Mouse (Mus musculus) liver, postnatal 0 days (tissue): ENCODE data around the gene Resf1. TPM values are rescaled to one million over a fixed set of nuclear protein-coding genes. Genes with fewer than 3 reads are reported as not detected.
"Not testable (repeated sequence)": the region's sequence is repeated elsewhere in the genome, so short reads cannot be mapped to it uniquely, and the experiment has no call there.

Experiments used
- ATAC-seq: fragments of 200-750 bp; cut with Nextera tagmentation; 2 replicates; pipeline ENCODE4 v1.8.0; 2017; ENCODE audit warnings: mild to moderate bottlenecking, moderate library complexity
- DNase-seq: peaks from one replicate; pipeline ENCODE4 v3.0.0-alpha.2; 2016
- H3K27ac ChIP-seq: fragments of 300-500 bp; sonication (generic); 2 replicates; pipeline ENCODE4 v1.5.1; 2014; ENCODE audit warnings: antibody characterized with exemption, moderate library complexity, mild to moderate bottlenecking, low read depth
- H3K27me3 ChIP-seq: fragments of 300-500 bp; sonication (generic); 2 replicates; pipeline ENCODE4 v1.6.1; 2014; ENCODE audit warnings: low read length, control low read depth, mixed read lengths; ENCODE audit not compliant: insufficient read depth
- H3K36me3 ChIP-seq: fragments of 300-500 bp; sonication (generic); replicated peaks from 2 replicates; pipeline ENCODE4 v1.6.1; 2014; ENCODE audit warnings: mild to moderate bottlenecking, control low read depth, low read length, moderate library complexity, mixed read lengths; ENCODE audit not compliant: insufficient read depth
- H3K4me1 ChIP-seq: fragments of 300-500 bp; sonication (generic); 2 replicates; pipeline ENCODE4 v1.6.1; 2014; ENCODE audit warnings: antibody characterized with exemption, mild to moderate bottlenecking, control low read depth; ENCODE audit not compliant: insufficient read depth
- H3K4me2 ChIP-seq: fragments of 300-500 bp; sonication (generic); 2 replicates; pipeline ENCODE4 v1.6.1; 2014; ENCODE audit warnings: low read depth, mild to moderate bottlenecking, low read length, moderate library complexity, mixed read lengths
- H3K4me3 ChIP-seq: fragments of 300-500 bp; sonication (generic); 2 replicates; pipeline ENCODE4 v1.5.1; 2014; ENCODE audit warnings: low read depth, low read length
- H3K9ac ChIP-seq: fragments of 300-500 bp; sonication (generic); replicated peaks from 2 replicates; pipeline ENCODE4 v1.6.1; 2014; ENCODE audit warnings: mild to moderate bottlenecking, moderate library complexity
- H3K9me3 ChIP-seq: fragments of 300-500 bp; sonication (generic); 2 replicates; pipeline ENCODE4 v1.6.1; 2016; ENCODE audit warnings: mild to moderate bottlenecking, control low read depth, low read length, mixed read lengths
- CTCF ChIP-seq: sonication (generic); IDR thresholded peaks from 2 replicates; pipeline ENCODE4 v1.5.1; 2016; ENCODE audit warnings: antibody characterized with exemption, low read depth
- EP300 ChIP-seq: IDR thresholded peaks from 2 replicates; pipeline ENCODE4 v1.6.1; 2016; ENCODE audit warnings: antibody characterized with exemption, low read depth, mild to moderate bottlenecking
- WGBS: fragments of 180-500 bp; shearing (Covaris S2); extraction: QIAGEN DNeasy Blood & Tissue Kit; methylation state at CpG from one replicate; pipeline ENCODE4 v1.1.7; 2014; ENCODE audit not compliant: insufficient replicate concordance; 5-methylcytosine and 5-hydroxymethylcytosine counted together
- polyA plus RNA-seq: library from polyadenylated mRNA; unstranded; fragments of >200 nt; fragmentation: Nextera tagmentation; extraction: Ambion mirVana; gene quantifications from 2 replicates; pipeline ENCODE4 v1.2.1, GENCODE M21; 2015

Gene Resf1
- polyA plus RNA-seq, 1 experiment from 2014 or later = 22.3 TPM

DNA sequence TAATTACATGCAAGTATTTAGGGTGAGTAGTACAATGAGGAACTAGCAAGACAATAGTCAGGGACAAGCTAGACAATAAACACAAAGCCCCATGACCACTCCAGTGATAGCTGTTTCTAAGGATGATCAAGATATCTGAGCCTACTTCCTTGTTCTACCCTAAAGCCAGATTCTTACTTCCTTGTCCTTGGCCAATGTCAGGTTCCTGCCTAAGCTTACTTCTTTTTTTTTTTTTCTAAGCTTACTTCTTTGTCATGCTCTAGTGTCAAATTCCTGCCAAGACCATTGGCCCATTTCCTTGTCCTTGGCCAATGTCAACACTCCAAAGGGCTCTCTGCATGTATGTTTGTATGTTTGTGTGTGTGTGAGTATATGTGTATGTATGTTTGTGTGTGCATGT, 47.9 kb downstream of the Resf1 start:
- H3K36me3 ChIP-seq = no peaks in the 10 kb centered on the region
- no peak overlapping the region for H3K9ac ChIP-seq
- no peak overlapping the region for H3K27ac ChIP-seq
- H3K4me3 ChIP-seq = no peak overlapping the region
- H3K9me3 ChIP-seq = peaks cover 7% of the 10 kb centered on the region
- H3K4me2 ChIP-seq = no peak overlapping the region
- DNase-seq = no peak
- no peak; the same call in 1 of the 2 replicates for ATAC-seq
- no peaks in the 10 kb centered on the region for H3K4me1 ChIP-seq
- no peaks in the 10 kb centered on the region for H3K27me3 ChIP-seq
- TF ChIP-seq EP300 = no peak
- TF ChIP-seq CTCF = no peak

DNA sequence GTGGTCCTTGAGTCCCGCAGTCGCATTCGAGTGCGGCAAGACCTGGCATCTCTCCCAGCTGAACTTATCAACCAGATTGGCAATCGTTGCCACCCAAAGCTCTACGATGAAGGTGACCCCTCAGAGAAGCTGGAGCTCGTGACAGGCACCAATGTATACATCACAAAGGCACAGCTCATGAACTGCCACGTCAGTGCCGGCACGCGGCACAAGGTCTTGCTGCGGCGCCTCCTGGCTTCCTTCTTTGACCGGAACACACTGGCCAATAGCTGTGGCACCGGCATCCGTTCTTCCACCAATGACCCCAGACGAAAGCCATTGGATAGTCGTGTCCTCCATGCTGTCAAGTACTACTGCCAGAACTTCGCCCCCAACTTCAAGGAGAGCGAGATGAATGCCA, 53.3 kb downstream of the Resf1 start:
- not testable (repeated sequence) for H3K4me2 ChIP-seq
- 91% methylated on average over 19 of the region's 20 CpGs for WGBS

DNA sequence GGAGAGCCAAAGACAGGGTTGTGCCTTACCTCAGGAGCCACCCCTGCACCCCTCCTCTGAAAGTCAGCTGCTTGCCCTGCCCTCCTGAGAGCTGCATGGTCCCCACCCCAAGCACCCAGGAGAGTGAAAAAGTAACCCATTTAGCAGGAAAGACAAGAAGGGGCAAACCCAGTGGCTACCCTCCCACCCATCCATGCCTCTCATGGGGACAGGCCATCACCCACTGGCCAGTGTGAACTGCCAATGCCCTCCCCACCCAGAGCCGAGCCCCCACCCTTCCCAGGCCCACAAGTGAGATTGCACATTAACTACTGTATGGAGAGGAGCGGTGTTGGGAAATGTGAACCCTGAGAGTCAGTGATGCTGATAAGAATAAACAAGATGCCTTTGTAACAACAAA, 56.8 kb downstream of the Resf1 start:
- ATAC-seq = peak; percentile 48
- not testable (repeated sequence) for H3K4me1 ChIP-seq, DNase-seq, H3K9me3 ChIP-seq, H3K27me3 ChIP-seq, H3K4me3 ChIP-seq, H3K9ac ChIP-seq, H3K27ac ChIP-seq, H3K36me3 ChIP-seq, H3K4me2 ChIP-seq
- WGBS = 68% methylated on average over 2 of the region's 2 CpGs

More for the DNA sequence above, 53.3 kb downstream of the Resf1 start:
- H3K9me3 ChIP-seq, H3K4me1 ChIP-seq, DNase-seq, H3K4me3 ChIP-seq, ATAC-seq, H3K27me3 ChIP-seq, H3K9ac ChIP-seq, H3K36me3 ChIP-seq, H3K27ac ChIP-seq: not testable (repeated sequence)

DNA sequence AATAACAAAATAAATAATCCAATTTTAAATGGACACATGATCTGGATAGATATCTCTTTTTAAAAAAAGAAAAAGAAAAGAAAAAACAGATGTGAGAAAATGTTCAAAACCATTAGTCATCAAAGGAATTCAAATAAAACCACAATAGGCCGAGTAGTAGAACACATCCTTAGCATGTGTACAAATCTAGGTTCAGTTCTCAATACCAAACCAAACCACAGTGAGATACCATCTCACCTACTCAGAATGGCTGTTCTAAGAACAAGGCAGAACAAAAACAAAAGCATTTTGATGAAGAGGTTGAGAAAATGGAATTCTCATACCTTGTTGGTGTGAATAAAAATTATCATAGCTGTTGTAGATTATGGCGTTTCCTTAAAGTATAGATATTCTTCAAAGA, 57.2 kb downstream of the Resf1 start:
- Histone ChIP-seq H3K4me1 (no peaks in the 10 kb centered on the region), H3K9me3 (no peaks in the 10 kb centered on the region; the same call in 1 of the 2 replicates), H3K4me2 (no peak overlapping the region), H3K36me3 (no peaks in the 10 kb centered on the region), H3K27me3 (no peaks in the 10 kb centered on the region), H3K27ac (no peak overlapping the region), H3K9ac (no peak overlapping the region), H3K4me3 (no peak overlapping the region)
- ATAC-seq = no peak
- DNase-seq = no peak
- no peak for TF ChIP-seq EP300
- TF ChIP-seq CTCF = no peak
- WGBS = 68% methylated on average over 2 of the region's 2 CpGs

DNA sequence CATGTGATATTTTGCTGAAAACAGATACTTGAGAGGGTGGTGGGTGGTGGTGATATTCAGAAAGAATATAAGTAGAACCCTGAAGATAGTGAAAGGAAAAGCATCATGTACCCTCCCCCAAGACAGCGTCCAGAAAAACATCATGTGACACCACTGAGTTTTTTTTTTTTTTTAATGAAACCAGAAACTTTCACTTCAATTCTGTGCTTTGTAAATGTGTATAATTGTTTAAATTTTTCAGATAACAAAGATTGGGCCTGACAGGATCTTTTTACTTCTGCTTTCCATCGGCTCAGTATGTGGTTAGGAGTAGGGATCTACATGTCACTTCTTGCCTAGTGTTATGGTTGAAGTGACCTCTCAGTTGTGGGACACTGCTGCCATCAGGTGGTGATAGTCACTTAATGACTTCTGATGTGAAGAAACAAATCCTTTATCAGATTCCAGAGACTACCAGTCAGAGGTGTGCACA, 65.8 kb downstream of the Resf1 start:
- no peak overlapping the region for H3K9ac ChIP-seq
- no peak overlapping the region for H3K27ac ChIP-seq
- DNase-seq (peak; percentile 80), ATAC-seq (peak; percentile 90)
- no peaks in the 10 kb centered on the region for H3K36me3 ChIP-seq
- peak; percentile 90 for TF ChIP-seq CTCF
- TF ChIP-seq EP300 = peak; percentile 24; the same call in 1 of the 2 replicates
- H3K4me1 ChIP-seq = no peaks in the 10 kb centered on the region
- H3K27me3 ChIP-seq = no peaks in the 10 kb centered on the region
- H3K4me2 ChIP-seq = peak overlapping the region; percentile 3; the same call in 1 of the 2 replicates
- 24% methylated on average over 2 of the region's 2 CpGs for WGBS
- no peaks in the 10 kb centered on the region for H3K9me3 ChIP-seq
- H3K4me3 ChIP-seq = no peak overlapping the region

DNA sequence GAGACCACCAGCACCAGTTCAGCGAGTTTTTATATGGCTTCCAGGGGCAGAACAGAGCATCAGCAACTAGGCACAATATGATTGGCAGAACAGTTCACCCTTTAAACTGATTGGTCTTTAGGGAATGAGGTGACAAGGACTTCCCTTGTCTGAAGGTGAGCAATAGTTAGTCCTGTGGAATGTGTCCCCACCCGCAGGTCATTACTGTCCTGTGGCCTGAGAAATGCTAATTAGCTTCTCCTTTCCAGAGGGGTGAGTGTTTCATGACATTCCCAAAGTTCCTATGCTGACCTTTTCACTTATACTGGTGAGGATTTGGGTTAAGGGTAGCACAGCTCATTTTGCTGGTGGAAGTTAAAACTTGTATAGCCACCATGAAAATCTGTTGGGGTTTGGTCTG, 74.3 kb downstream of the Resf1 start:
- DNase-seq (no peak), ATAC-seq (no peak)
- H3K4me2 ChIP-seq = no peak overlapping the region
- H3K36me3 ChIP-seq = no peaks in the 10 kb centered on the region
- no peaks in the 10 kb centered on the region for H3K9me3 ChIP-seq
- H3K27ac ChIP-seq = no peak overlapping the region
- H3K27me3 ChIP-seq = no peaks in the 10 kb centered on the region
- TF ChIP-seq CTCF (no peak), EP300 (no peak)
- H3K4me1 ChIP-seq = no peaks in the 10 kb centered on the region
- WGBS = 75% methylated on average over 2 of the region's 2 CpGs
- no peak overlapping the region for H3K4me3 ChIP-seq
- H3K9ac ChIP-seq = no peak overlapping the region

Other genes with a start within 250 kb of the Resf1 start
- 7.4 and 7.9 TPM in 2 replicates for gene Dennd5b, start 207.7 kb upstream of the Resf1 start, polyA plus RNA-seq
- not detected in 2 replicates for gene Gm10203, start 179.2 kb upstream of the Resf1 start, polyA plus RNA-seq
- gene Etfbkmt, start 169.6 kb upstream of the Resf1 start, polyA plus RNA-seq = 9.7 and 9.8 TPM in 2 replicates
- 7.1 and 9.1 TPM in 2 replicates for gene Amn1, start 120.7 kb upstream of the Resf1 start, polyA plus RNA-seq
- 0.45 and 0.78 TPM in 2 replicates for gene Bicd1, start 99.5 kb downstream of the Resf1 start, polyA plus RNA-seq